Mouse (Mus musculus) forebrain, embryonic 11.5 days (tissue): ENCODE results near the gene Bach2. TPM values are rescaled to one million over a fixed set of nuclear protein-coding genes. Genes with fewer than 3 reads are reported as not detected.

Experiments
- ATAC-seq: fragments of 200-750 bp; cut with Nextera tagmentation; replicated peaks from 2 replicates; pipeline ENCODE4 v1.8.0; 2017; ENCODE audit warnings: moderate TSS enrichment; ENCODE audit not compliant: low FRiP score
- DNase-seq: peaks from one replicate; pipeline ENCODE4 v3.0.0-alpha.2; 2017; ENCODE audit warnings: low spot score
- H3K27ac ChIP-seq: fragments of 300-500 bp; sonication (generic); 2 replicates; pipeline ENCODE4 v1.5.1; 2014; ENCODE audit warnings: low read depth, low read length
- H3K27me3 ChIP-seq: fragments of 300-500 bp; sonication (generic); 2 replicates; pipeline ENCODE4 v1.6.1; 2014; ENCODE audit warnings: mild to moderate bottlenecking, low read length, mixed read lengths; ENCODE audit not compliant: control insufficient read depth, insufficient read depth
- H3K36me3 ChIP-seq: fragments of 300-500 bp; sonication (generic); 2 replicates; pipeline ENCODE4 v1.6.1; 2014; ENCODE audit warnings: mild to moderate bottlenecking, low read length, moderate library complexity, mixed read lengths; ENCODE audit not compliant: control insufficient read depth, insufficient read depth
- H3K4me1 ChIP-seq: fragments of 300-500 bp; sonication (generic); replicated peaks from 2 replicates; pipeline ENCODE4 v1.6.1; 2014; ENCODE audit warnings: low read length, mixed read lengths; ENCODE audit not compliant: control insufficient read depth, insufficient read depth
- H3K4me2 ChIP-seq: fragments of 300-500 bp; sonication (generic); 2 replicates; pipeline ENCODE4 v1.6.1; 2014; ENCODE audit warnings: low read depth, mild to moderate bottlenecking, low read length, moderate library complexity, mixed read lengths; ENCODE audit not compliant: severe bottlenecking
- H3K4me3 ChIP-seq: fragments of 300-500 bp; sonication (generic); 2 replicates; pipeline ENCODE4 v1.5.1; 2014; ENCODE audit warnings: low read depth, low read length
- H3K9ac ChIP-seq: fragments of 300-500 bp; sonication (generic); 2 replicates; pipeline ENCODE4 v1.6.1; 2014; ENCODE audit warnings: low read length
- H3K9me3 ChIP-seq: fragments of 300-500 bp; sonication (generic); 2 replicates; pipeline ENCODE4 v1.6.1; 2016; ENCODE audit warnings: low read length, mixed read lengths; ENCODE audit not compliant: control insufficient read depth
- WGBS: fragments of 180-500 bp; shearing (Covaris S2); extraction: QIAGEN DNeasy Blood & Tissue Kit; methylation state at CpG from one replicate; pipeline ENCODE4 v1.1.7; 2014; 5-methylcytosine and 5-hydroxymethylcytosine counted together
- polyA plus RNA-seq: library from polyadenylated mRNA; unstranded; fragments of >200 nt; fragmentation: Nextera tagmentation; extraction: Ambion mirVana; gene quantifications from 2 replicates; pipeline ENCODE4 v1.2.1, GENCODE M21; 2014

Gene Bach2
- polyA plus RNA-seq, 1 experiment from 2014 or later = 16.2 TPM

- H3K27ac ChIP-seq = no peak overlapping the region
- H3K9me3 ChIP-seq = no peaks in the 10 kb centered on the region
- no peak overlapping the region for H3K4me3 ChIP-seq
- H3K4me1 ChIP-seq = no peaks in the 10 kb centered on the region
- H3K27me3 ChIP-seq = no peaks in the 10 kb centered on the region
- WGBS = 40% methylated on average over 7 of the region's 7 CpGs
- H3K9ac ChIP-seq = no peak overlapping the region
- no peak for ATAC-seq
- H3K4me2 ChIP-seq = no peak overlapping the region
- H3K36me3 ChIP-seq = no peaks in the 10 kb centered on the region
- DNase-seq = no peak
Measured at GRCm38 (mm10) chr4:32413063-32413462, 174.5 kb downstream of the Bach2 start.

DNA sequence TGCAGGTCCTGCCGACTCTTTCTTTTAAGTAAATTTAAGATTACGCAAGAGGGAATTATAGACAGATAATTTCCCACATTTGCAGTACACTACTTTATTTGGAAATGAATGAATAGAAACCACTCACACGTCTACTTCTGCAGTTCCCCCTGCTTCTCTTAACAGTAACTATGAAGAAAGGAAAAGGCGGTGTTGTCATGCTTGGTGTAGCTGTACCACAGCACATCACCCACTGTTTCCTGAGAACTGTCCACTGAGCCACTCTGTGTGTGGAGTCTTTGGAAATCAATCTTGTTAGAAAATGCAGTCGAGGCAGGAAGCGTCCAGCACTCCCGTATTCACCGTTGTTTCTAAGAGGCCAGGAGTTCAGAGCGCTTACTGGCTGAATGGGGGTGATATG lies 174.9 kb downstream of the Bach2 start:
- 82% methylated on average over 9 of the region's 9 CpGs for WGBS
- Histone ChIP-seq H3K9ac (no peak overlapping the region), H3K27ac (no peak overlapping the region)

GRCm38 (mm10) chr4:32414959-32415358 lies 176.4 kb downstream of the Bach2 start:
- Histone ChIP-seq H3K4me2 (no peak overlapping the region), H3K9me3 (no peaks in the 10 kb centered on the region), H3K4me3 (no peak overlapping the region), H3K4me1 (no peaks in the 10 kb centered on the region), H3K36me3 (no peaks in the 10 kb centered on the region), H3K27me3 (no peaks in the 10 kb centered on the region), H3K9ac (no peak overlapping the region), H3K27ac (no peak overlapping the region)
- WGBS = 74% methylated on average over 7 of the region's 7 CpGs
- ATAC-seq = no peak
- DNase-seq = no peak

More for the DNA sequence above, 174.9 kb downstream of the Bach2 start:
- Histone ChIP-seq H3K9me3 (no peaks in the 10 kb centered on the region), H3K4me3 (no peak overlapping the region), H3K4me2 (no peak overlapping the region), H3K36me3 (no peaks in the 10 kb centered on the region), H3K27me3 (no peaks in the 10 kb centered on the region), H3K4me1 (no peaks in the 10 kb centered on the region)
- DNase-seq (no peak), ATAC-seq (no peak)

GRCm38 (mm10) chr4:32417939-32418338 lies 179.3 kb downstream of the Bach2 start:
- Histone ChIP-seq H3K4me2 (no peak overlapping the region), H3K4me3 (no peak overlapping the region), H3K36me3 (no peaks in the 10 kb centered on the region), H3K9me3 (no peaks in the 10 kb centered on the region), H3K4me1 (no peaks in the 10 kb centered on the region), H3K27ac (no peak overlapping the region), H3K9ac (no peak overlapping the region), H3K27me3 (no peaks in the 10 kb centered on the region)
- WGBS = 90% methylated on average over 8 of the region's 8 CpGs
- no peak for ATAC-seq
- DNase-seq = no peak

DNA sequence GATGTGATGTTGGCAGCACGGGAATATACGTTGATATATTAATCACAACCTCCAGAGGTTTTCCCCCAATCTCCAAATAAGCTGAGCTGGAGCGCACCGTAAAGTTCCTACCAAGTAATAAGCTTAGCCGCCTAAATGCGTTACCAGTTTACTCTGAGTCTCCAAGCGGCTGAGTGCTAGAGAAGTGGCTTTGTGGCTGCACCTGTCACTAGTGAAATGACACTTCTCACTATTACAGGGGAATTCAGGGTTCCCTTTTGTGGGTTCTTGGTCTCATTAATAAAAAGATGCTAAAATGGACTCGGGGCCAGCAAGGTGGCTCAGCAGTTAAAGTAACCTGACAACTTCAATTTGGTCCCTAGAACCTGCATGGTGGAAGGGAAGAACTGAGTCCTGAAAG lies 183.0 kb downstream of the Bach2 start:
- DNase-seq = no peak
- Histone ChIP-seq H3K4me3 (no peak overlapping the region), H3K4me2 (no peak overlapping the region), H3K36me3 (no peaks in the 10 kb centered on the region), H3K27ac (no peak overlapping the region), H3K4me1 (no peaks in the 10 kb centered on the region), H3K27me3 (no peaks in the 10 kb centered on the region), H3K9ac (no peak overlapping the region), H3K9me3 (no peaks in the 10 kb centered on the region)
- no peak for ATAC-seq
- 90% methylated on average over 8 of the region's 8 CpGs for WGBS

- ATAC-seq = no peak
- no peak overlapping the region for H3K9ac ChIP-seq
- WGBS = 91% methylated on average over 4 of the region's 4 CpGs
Measured at GRCm38 (mm10) chr4:32422427-32422826, 183.8 kb downstream of the Bach2 start.

GRCm38 (mm10) chr4:32423667-32424066 lies 185.1 kb downstream of the Bach2 start:
- no peak overlapping the region for H3K27ac ChIP-seq
- DNase-seq (no peak), ATAC-seq (no peak)
- no peak overlapping the region for H3K4me2 ChIP-seq
- H3K36me3 ChIP-seq = no peaks in the 10 kb centered on the region
- WGBS = 86% methylated on average over 5 of the region's 5 CpGs
- no peaks in the 10 kb centered on the region for H3K9me3 ChIP-seq
- H3K9ac ChIP-seq = no peak overlapping the region
- H3K4me1 ChIP-seq = no peaks in the 10 kb centered on the region
- H3K4me3 ChIP-seq = no peak overlapping the region
- H3K27me3 ChIP-seq = no peaks in the 10 kb centered on the region

More at GRCm38 (mm10) chr4:32422427-32422826, 183.8 kb downstream of the Bach2 start:
- Histone ChIP-seq H3K4me1 (no peaks in the 10 kb centered on the region), H3K36me3 (no peaks in the 10 kb centered on the region), H3K4me3 (no peak overlapping the region), H3K27me3 (no peaks in the 10 kb centered on the region), H3K4me2 (no peak overlapping the region), H3K9me3 (no peaks in the 10 kb centered on the region), H3K27ac (no peak overlapping the region)
- no peak for DNase-seq

- H3K4me3 ChIP-seq = no peak overlapping the region
- H3K9ac ChIP-seq = no peak overlapping the region
- H3K4me2 ChIP-seq = no peak overlapping the region
- ATAC-seq = no peak
- H3K4me1 ChIP-seq = no peaks in the 10 kb centered on the region; the same call in 1 of the 2 replicates
- 86% methylated on average over 7 of the region's 7 CpGs for WGBS
- H3K27ac ChIP-seq = no peak overlapping the region
- H3K36me3 ChIP-seq = no peaks in the 10 kb centered on the region
- DNase-seq = no peak
- no peaks in the 10 kb centered on the region for H3K9me3 ChIP-seq
- no peaks in the 10 kb centered on the region for H3K27me3 ChIP-seq
Measured at GRCm38 (mm10) chr4:32424434-32424833, 185.8 kb downstream of the Bach2 start.

- H3K27ac ChIP-seq = no peak overlapping the region
- no peak overlapping the region for H3K9ac ChIP-seq
- WGBS = 90% methylated on average over 7 of the region's 7 CpGs
- H3K9me3 ChIP-seq = no peaks in the 10 kb centered on the region
- no peak overlapping the region for H3K4me3 ChIP-seq
- H3K4me2 ChIP-seq = no peak overlapping the region
- no peaks in the 10 kb centered on the region for H3K36me3 ChIP-seq
- no peak for DNase-seq
- no peak for ATAC-seq
- H3K27me3 ChIP-seq = no peaks in the 10 kb centered on the region
- H3K4me1 ChIP-seq = no peaks in the 10 kb centered on the region; the same call in 1 of the 2 replicates
Measured at GRCm38 (mm10) chr4:32425060-32425459, 186.5 kb downstream of the Bach2 start.
